Mouse (Mus musculus): ENCODE measurements around the gene Arhgef9. TPM values are rescaled to one million over a fixed set of nuclear protein-coding genes. Genes with fewer than 3 reads are reported as not detected.

Gene Arhgef9
- total RNA-seq (2022) = 100 to 1,000 TPM; 299 to 334 (median 304) TPM

- DNase-seq (ENCODE audit: low spot score in 2 of 2) = no peak
Measured at GRCm38 (mm10) chrX:95196104-95196919, at the start of gene Arhgef9. Gene Arhgef9, minus strand, starts transcription at chrX:95196856.

GRCm38 (mm10) chrX:95238896-95239295, 42.2 kb upstream of the Arhgef9 start:
- no peak for DNase-seq (ENCODE audit: low spot score in 2 of 2)

DNA sequence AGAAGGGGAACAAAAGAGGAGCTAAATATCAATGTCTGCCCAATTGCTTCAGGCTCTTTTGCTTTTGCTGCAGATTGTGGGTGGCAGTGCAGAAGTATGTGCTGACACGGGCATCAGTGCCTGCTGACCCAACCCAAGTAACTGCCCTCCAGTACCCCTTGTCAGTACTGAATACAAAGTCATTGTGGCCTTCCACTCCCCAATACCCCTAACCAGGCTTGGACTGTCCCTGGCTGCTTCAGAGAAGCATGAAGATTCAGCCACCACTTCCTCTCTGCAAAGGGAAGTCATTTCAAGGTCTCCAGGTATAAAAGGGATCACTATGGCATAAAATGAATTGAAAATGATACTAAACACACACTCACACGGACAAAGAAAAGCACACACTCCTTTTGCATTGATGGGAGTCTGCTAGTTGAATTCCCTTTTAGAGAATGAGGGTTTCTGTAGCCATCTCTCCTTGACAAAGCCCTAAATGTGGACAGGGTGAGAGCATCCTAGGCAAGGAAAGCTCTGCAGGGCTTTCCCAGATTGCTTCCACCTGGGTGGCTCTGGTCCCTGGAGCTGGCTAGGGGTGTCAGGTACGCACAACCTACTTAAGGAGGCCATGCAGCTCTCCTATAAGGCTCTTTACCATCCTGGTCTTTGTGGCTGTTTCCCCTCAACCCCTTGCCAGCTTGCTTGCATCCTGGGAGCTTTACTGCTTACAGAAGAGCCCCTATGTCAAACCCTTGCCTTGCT, 1.1 kb downstream of the Arhgef9 start:
- DNase-seq (ENCODE audit: low spot score in 2 of 2) = peak in 1 of 2 experiments; percentile 8

DNA sequence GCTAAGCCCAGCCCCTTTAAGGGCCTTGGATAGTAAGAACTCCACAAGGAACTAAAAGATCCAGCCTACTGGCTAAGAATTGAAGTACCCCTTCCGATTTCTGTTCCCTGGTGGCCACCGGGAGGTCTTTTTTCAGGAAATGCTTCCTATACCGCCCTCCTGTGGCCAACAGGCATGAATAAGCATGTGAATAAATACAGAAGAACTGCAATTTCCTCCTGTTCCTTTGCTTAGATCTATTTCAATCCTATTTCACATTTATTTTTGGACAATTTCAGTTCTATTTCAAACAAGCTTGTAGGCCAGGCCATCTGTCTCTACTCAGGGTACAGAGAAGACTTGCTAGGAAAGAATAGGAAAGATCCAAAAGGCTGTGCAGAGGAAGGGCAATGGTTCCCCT, 20.7 kb downstream of the Arhgef9 start:
- DNase-seq (ENCODE audit: low spot score in 2 of 2) = peak in 1 of 2 experiments; percentile 28

DNA sequence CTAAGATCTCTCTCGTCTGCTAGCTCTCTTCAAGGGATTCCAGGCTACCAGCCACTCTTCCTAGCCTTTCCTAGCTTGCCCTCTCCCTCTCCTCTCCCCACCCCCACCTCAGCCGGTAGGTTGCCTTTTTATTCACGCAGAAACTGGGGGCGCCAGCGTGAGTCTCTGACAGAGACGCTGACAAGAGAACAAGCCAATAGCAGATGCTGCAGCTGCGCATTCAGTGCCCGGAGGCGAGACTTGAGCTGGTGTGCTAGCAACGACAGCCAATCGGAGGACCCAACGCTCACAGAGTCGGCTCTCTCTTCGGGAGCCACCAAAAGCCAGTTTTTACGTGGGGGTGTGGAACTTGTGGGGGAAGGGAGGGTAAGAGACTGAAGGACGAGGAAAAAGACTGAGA, 30.3 kb downstream of the Arhgef9 start:
- peak; percentile 49 to 95 for DNase-seq (ENCODE audit: low spot score in 2 of 2)

- no peak for DNase-seq (ENCODE audit: low spot score in 2 of 2)
Measured at GRCm38 (mm10) chrX:95165671-95166127, 31.0 kb downstream of the Arhgef9 start.

DNA sequence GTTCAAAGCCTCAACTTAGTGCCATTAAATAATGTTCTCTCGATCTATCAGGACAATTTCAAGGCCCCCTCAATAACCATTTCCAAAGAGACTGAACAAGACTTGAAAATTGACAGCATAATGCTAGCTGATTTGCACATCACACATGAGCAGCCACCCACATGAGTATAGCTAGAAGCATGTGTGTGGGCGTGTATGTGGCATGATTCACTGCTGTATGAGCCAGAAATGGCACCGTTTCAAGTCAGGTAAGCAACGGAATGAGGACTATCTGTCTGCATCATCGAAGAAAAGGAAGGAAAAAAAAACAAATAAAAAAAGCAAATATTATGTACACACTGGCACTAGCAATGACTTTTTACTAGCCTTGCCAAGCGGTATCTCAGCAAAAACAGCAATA, 32.5 kb downstream of the Arhgef9 start:
- peak in 1 of 2 experiments; percentile 60 for DNase-seq (ENCODE audit: low spot score in 2 of 2)

- DNase-seq (ENCODE audit: low spot score in 2 of 2) = no peak
Measured at GRCm38 (mm10) chrX:95163452-95163851, 33.2 kb downstream of the Arhgef9 start.

GRCm38 (mm10) chrX:95156833-95157386, 39.7 kb downstream of the Arhgef9 start:
- DNase-seq (ENCODE audit: low spot score in 2 of 2) = peak in 1 of 2 experiments; percentile 13

DNA sequence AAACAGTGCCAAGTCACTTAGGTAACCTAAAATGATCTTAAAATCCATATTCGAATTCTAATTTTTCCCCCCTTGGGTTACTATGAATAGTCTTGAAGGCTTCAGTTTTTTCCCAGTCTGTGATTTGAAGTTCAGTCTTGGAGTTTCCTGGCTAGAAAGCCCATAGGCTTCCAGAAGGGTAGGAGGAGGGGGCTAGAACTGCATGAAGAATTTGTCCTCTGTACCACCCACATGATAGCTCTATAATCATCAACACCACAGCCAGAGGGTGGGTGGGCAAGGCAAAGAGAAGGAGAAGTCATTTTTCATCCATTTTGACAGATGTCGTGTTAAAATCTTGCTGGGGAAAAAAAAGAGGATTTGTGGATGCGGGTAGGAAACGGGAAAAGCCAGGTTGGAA, 58.0 kb downstream of the Arhgef9 start:
- no peak for DNase-seq (ENCODE audit: low spot score in 2 of 2)

GRCm38 (mm10) chrX:95133502-95133901, 63.2 kb downstream of the Arhgef9 start:
- DNase-seq (ENCODE audit: low spot score in 2 of 2) = no peak

GRCm38 (mm10) chrX:95132996-95133395, 63.7 kb downstream of the Arhgef9 start:
- no peak for DNase-seq (ENCODE audit: low spot score in 2 of 2)

DNA sequence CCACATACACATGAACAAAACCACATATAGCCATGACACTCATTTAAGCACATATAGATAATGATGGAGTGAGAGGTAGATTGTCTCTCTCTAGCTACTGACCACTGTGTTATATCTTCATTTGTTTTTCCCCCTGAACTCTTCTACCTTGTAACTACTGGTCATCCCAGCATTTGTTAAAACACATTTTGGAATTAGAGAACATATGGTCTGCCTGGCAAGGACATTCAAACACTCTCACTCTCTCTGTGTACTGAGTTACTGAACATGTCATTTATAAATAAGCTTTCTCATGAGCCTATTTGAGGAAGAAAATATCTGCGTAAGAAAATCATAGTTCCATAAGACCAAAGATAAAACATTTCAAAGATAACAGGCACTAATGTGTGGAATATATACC, 64.9 kb downstream of the Arhgef9 start:
- no peak for DNase-seq (ENCODE audit: low spot score in 2 of 2)

GRCm38 (mm10) chrX:95123462-95123861, 73.2 kb downstream of the Arhgef9 start:
- no peak for DNase-seq (ENCODE audit: low spot score in 2 of 2)

GRCm38 (mm10) chrX:95104361-95104760, 92.3 kb downstream of the Arhgef9 start:
- no peak for DNase-seq (ENCODE audit: low spot score in 2 of 2)

DNA sequence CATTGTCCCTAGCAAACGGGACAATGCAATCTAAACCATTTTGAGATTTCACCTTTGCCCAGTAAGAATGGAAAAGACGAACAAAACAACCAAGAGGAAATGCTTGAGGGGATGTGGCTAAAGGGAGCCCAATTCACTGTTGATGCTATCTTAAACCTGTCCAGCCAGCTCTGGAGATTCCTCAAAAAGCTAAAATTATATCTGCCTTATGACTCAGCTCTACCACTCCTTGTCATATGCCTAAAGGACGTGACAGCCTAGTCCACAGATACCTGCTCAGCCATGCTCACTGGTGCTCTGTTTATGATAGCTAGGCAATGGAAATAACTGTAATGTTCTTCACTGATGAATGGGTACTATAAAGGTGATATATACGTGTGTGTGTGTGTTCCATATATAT, 109.0 kb downstream of the Arhgef9 start:
- DNase-seq (ENCODE audit: low spot score in 2 of 2) = no peak

- DNase-seq (ENCODE audit: low spot score in 2 of 2) = no peak
Measured at GRCm38 (mm10) chrX:95077013-95077699, 119.5 kb downstream of the Arhgef9 start.

- no peak for DNase-seq (ENCODE audit: low spot score in 2 of 2)
Measured at GRCm38 (mm10) chrX:95027907-95028306, 168.7 kb downstream of the Arhgef9 start.

DNA sequence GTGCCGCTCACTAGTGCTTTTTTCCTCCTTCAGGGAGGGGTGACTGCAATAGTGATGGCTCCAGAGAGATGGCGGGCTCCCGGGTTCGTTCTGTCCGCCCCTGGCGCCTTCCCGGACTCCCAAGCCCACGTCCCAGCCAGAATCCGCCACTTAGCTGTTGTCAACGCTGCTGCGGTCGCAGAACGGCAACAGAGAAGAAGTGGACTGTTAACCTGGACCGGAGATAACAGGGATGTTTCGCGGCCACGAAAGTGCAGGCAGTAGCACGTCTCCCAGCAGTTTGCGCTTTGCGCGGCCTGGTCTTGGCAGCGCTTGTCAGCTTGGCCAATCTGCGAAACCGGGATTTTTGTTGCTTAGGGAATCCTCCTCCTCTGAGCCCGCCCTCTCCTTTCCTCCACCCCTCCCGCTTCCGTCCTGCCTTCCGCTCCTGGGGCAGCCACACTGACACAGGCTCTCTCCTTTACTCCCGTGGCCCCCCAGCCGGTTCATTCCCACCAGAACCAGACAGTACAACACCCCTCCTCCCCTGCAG, 170.2 kb downstream of the Arhgef9 start, which contains the start of gene Spin4:
Spin4 (minus strand) TSS at position 322 of the 532 bp plus-strand sequence.
- peak; percentile 49 to 51 for DNase-seq (ENCODE audit: low spot score in 2 of 2)

- peak in 1 of 2 experiments; percentile 8 for DNase-seq (ENCODE audit: low spot score in 2 of 2)
Measured at GRCm38 (mm10) chrX:95025779-95026360, 170.8 kb downstream of the Arhgef9 start.

- no peak for DNase-seq (ENCODE audit: low spot score in 2 of 2)
Measured at GRCm38 (mm10) chrX:95012033-95012432, 184.6 kb downstream of the Arhgef9 start.

Measured in left cerebral cortex, adult 8-10 months (tissue).